Mouse (Mus musculus): ENCODE data around the gene Plxdc2.
"Not testable (repeated sequence)": the region's sequence is repeated elsewhere in the genome, so short reads cannot be mapped to it uniquely, and the experiment has no call there.

Plxdc2 gene

DNA sequence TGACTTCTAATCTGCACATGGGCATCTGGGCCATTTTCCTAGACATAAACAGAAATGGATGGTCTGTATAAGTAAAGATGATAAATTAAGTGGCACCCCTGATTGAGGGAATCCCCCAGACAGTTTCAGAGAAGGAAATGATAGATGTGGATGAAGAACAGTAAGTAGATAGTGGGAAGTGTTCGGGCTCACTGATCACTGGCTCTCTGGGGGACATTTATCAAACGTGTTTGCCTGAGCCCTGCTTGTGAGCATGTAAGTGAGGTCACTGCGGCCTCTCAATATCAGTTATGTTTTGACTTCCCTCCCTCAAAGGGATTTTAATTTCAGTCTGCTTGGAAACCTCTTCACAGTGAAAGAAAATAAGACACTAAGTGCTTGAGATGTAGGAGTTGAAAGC, 387.5 kb downstream of the Plxdc2 start:
- DNase-seq (ENCODE audit: low read depth, low spot score): no peak

DNA sequence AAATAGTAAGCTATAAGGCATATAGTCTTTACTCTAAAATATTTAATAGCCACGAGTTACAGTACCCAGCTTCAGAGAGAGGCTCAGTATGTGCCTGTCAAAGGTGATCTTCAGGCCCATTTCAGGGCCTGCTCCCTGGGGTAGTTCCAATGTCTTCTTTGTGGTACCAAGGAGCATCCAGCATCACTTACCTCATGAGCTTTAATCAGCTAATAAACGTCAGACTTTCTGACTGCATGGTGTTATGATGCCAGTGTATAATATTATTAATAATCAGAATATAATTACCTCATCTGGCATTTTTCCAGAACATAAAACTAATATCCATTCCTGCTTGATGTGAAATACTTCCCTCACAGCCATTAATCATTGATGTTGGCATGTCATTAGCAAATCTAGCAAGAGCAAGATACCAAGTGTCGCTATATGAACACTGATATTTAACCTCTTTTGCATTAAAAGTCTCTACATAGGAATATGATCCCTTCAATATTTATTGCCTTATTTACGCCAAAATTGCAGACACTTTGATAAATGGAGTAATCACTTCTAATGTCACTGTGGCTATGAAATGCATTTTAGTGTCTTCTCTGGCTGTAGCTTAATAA, 393.3 kb downstream of the Plxdc2 start:
- no peak for DNase-seq (ENCODE audit: low read depth, low spot score)

DNA sequence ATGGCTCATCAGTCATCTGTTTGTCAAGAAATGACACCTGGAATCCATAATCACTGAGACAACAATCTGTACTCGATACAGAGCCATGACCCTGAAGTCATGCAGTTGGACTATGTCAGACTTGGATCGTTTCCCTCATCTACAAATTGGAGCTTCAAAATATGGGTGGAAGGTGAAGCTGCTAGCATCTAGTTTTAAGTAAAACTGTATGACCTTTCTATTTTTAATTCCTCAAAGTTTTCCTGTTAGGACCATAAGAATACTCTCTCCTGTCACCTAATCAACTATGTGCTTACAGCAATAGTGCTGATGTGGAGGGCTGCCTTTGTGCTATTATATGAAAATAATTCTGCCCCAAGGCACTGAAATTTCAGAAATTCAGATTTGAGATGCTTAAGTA, 401.1 kb downstream of the Plxdc2 start:
- no peak for DNase-seq (ENCODE audit: low read depth, low spot score)

DNA sequence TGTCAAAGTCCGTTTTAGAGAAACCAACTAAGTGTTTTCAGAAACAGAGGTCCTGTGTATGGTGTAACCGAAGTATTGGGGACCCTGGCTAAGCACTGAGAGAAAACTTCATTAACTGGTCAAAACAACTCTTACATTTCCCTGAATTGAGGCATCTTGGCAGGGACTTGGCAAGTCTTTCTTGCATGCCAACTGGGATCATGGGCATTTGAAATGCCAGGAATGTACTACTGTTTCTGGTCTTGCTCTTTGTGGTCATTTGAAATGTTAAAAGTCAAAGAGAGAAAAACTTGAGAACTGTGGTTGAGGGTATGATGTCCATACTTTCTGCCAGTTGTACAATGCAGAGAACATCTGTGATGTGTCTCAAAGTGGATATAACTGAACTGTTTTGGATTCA, 403.7 kb downstream of the Plxdc2 start:
- DNase-seq (ENCODE audit: low read depth, low spot score): no peak

DNA sequence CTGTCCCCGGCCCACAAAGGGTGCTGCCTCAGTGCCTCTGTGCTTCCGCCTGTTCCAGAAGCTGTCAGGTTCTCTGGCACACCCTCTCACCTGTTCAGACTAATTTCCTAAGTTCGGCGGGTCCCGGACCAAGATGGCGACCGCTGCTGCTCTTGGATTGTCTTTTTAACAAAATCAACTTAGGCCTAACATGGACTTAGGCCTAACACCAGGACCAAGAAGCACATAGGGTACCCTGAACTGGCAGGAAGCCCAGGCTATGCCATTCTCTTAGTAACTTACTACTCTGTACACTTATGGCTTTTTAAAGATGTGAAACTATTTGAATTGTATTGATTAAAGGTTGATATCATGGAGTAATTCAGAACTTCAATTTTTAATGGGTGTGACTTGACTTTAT, 413.0 kb downstream of the Plxdc2 start:
- DNase-seq (ENCODE audit: low read depth, low spot score): not testable (repeated sequence)

DNA sequence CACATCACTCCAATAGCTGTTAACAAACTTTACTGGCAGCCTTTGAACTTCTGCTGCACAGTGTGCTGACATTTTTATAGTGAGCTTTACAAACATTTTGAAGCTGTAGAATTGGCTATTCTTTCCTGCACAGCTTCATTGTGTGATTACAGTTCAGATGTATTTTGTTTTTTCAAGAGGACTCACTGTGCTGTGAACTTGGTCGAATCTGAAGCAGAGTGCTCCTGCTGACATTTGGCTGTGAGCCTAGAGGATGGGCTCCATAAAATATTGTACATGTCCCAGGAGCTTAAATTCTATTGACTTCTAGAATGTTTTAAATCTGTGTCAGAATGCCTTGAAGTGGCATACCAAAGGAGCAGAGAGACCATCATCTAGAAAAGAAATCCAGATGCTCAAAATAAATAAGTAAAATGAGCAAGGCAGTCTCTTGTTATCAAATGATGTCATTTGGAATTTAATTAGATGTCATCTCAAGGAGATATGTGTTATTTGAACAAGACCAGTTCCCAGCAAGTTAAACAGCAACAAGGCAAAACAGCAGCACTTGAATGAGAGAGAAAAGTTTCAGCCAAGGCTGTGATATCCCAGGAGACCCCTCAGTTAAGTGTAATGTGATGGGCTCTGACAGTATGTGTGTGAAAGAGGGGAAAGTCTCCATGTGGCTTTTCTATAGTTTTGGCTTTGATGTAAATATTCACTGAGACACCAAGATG, 417.5 kb downstream of the Plxdc2 start:
- DNase-seq (ENCODE audit: low read depth, low spot score): no peak

DNA sequence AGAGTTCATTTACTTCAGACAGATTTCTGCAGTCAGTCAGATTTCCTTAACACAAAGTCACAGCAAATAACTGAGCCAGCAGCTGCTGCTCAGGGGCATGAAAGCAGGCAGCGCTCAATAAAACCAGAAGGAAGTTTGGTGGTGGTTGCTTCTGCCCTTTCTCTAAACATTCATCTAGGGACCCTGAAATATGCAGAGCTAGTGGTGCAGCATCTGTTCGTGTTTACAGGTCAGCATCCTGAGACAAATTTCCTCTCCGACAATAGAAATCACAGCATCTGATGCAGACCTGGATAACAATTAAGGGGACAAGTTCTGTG, 418.0 kb downstream of the Plxdc2 start:
- no peak for DNase-seq (ENCODE audit: low read depth, low spot score)

DNA sequence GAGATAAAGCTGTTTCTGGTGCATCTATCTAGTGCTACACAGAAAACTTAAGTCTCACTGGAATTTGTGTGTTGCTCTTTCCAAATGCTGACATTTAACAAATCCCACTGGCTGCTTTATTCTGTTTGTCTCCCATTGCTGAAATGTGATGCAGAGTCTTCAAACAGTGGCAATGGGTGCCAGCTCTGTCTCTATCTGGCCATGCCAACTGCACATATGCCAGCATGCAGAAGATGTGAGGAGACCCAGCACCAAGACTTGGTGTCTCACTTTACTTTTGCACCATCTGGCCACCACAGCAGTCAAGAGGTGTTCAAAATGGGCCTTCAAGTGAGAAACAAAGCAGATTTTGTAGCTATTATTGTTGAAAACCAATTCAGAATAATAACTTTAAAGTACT, 439.2 kb downstream of the Plxdc2 start:
- no peak for DNase-seq (ENCODE audit: low read depth, low spot score)

Data from A20 (cell line).